Mouse (Mus musculus): Measurements from ENCODE around the gene Pramel3.
"Not testable (repeated sequence)": the region's sequence is repeated elsewhere in the genome, so short reads cannot be mapped to it uniquely, and the experiment has no call there.

Pramel3 gene

DNA sequence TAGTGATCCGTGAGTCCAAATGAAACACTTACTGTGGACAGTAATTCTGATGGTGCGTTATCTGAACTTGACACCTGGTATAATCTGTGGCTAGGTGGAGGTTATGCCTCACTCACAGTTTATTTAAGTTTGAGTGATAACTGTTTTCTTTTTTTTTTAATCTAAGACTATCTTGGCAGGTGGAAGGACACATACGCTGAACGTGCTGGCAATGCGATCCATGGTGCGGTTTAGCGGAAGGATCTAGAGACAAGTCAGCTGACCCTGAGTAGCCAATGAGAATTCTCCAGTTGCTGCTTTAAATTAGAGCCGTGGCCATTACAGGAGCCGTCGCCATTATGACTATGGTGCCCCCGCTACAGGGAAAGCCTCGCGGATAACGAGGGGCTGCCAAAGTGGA, at the start of gene Pramel3:
Gene Pramel3 (plus strand): TSS at position 301 of the 400 bp plus-strand sequence.
- not testable (repeated sequence) for DNase-seq

DNA sequence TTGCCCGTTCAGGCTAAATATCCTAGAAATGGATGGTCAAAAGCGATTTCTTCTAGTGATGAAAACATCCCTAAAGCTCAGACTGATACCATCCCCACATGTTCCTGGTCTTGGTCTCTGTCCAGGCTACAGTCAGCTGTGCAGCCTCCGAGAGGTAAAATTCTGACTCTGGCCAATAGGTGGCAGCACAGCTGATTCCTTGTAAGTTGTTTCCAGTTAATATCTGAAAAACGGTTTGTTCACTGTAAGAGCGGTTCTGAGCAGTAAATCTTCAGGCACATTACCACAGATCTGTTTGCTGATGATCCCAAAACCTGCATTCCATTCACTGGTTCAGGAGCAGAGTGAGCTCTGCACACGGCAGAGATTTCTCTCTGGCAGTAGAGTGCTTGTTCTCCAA, 58.6 kb downstream of the Pramel3 start:
- DNase-seq, result not testable (repeated sequence)

DNA sequence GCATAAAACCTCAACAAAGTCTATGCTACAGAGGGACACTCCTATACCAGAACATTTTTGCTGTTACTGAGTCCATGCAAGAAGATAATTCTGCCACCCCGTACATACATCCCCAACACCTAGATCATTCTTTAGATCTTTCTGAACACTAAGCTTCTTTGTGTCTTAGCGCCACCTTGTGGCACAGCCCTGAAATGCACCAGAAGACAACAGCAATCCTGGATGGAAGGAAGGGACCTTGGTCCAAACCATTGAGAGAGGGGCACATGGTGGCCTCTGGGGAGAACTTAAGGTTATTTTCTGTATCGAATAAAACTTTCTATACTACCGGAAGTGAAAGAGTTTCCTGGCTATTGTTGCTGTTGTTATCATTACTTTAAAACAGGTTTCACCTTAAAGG, 59.8 kb downstream of the Pramel3 start:
- not testable (repeated sequence) for DNase-seq
